Mouse (Mus musculus): ENCODE results near the gene Jade3. TPM values are rescaled to one million over a fixed set of nuclear protein-coding genes. Genes with fewer than 3 reads are reported as not detected.

Jade3 gene
- 1 to 10 TPM; 3.0 to 3.3 TPM for polyA plus RNA-seq (2017; shearing (Covaris generic))

GRCm38 (mm10) chrX:20425140-20425838 is at the start of gene Jade3:
Gene Jade3 (plus strand): TSS chrX:20425688.

GRCm38 (mm10) chrX:20549532-20549931 is 124.0 kb downstream of the Jade3 start, which contains the start of gene Rgn:
Gene Rgn (plus strand): TSS chrX:20549787.

Other genes with a start within 250 kb of the Jade3 start
- 10 to 100 TPM in 1 of 2 experiments, 1 to 10 TPM in 1; 7.9 to 24.1 TPM for gene Slc9a7, start 133.9 kb upstream of the Jade3 start, polyA plus RNA-seq (2017; shearing (Covaris generic))
- 1 to 10 TPM; 7.4 to 10.0 TPM for gene Rp2, start 61.2 kb upstream of the Jade3 start, polyA plus RNA-seq (2017; shearing (Covaris generic))
- not detected for gene Rgn, start 124.1 kb downstream of the Jade3 start, polyA plus RNA-seq (2017; shearing (Covaris generic))
- gene Rbm10, start 191.8 kb downstream of the Jade3 start, polyA plus RNA-seq (2017; shearing (Covaris generic)): 10 to 100 TPM; 34.2 to 56.1 TPM
- 100 to 1,000 TPM; 186 to 218 TPM for gene Ndufb11, start 191.9 kb downstream of the Jade3 start, polyA plus RNA-seq (2017; shearing (Covaris generic))
- 100 to 1,000 TPM; 165 to 249 TPM for gene Uba1, start 232.6 kb downstream of the Jade3 start, polyA plus RNA-seq (2017; shearing (Covaris generic))